Mouse (Mus musculus): ENCODE data around the gene Gm10378. TPM values are rescaled to one million over a fixed set of nuclear protein-coding genes. Genes with fewer than 3 reads are reported as not detected.
"Not testable (repeated sequence)": the region's sequence is repeated elsewhere in the genome, so short reads cannot be mapped to it uniquely, and the experiment has no call there.

Gm10378 gene
- not detected in 2 replicates for polyA plus RNA-seq (2016; fragmentation: Nextera tagmentation; extraction: Ambion mirVana)

DNA sequence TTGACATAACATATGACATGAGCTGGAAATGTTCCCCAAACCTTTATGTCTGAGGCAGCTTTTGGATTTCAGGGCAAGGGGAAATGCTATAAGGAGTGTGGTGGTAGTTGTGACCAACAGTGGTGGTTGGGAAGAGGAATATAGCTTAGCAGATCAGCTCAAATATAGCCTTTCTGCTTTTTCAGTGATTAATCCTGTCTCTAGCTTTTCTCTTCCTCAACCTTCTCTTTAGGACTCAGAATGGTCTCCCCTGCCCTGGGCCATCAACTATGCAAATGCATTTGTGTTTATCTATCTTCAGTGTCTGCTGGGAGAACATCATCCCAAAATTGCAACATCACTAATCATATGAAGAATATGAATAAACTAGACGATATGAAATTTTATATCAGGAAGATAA, at the start of gene Gm10378:
Gene Gm10378, plus strand, starts transcription at position 301 of the 400 bp plus-strand sequence.
- H3K27me3 ChIP-seq (ENCODE audit: low read depth, poor library complexity, severe bottlenecking); DNase-seq (ENCODE audit: low spot score); H3K27ac ChIP-seq (replicated peaks); H3K4me3 ChIP-seq; H3K9me3 ChIP-seq (replicated peaks); H3K4me1 ChIP-seq; H3K36me3 ChIP-seq: not testable (repeated sequence)
- no CpG with 5 or more reads among the region's 1 CpGs for WGBS

GRCm38 (mm10) chr14:42641817-42642216, 13.9 kb upstream of the Gm10378 start, which contains the start of gene Gm3633:
Gene Gm3633 (minus strand): TSS chr14:42641917.
- 100% methylated on average over 1 of the region's 2 CpGs for WGBS
- not testable (repeated sequence) for DNase-seq (ENCODE audit: low spot score); H3K27me3 ChIP-seq (ENCODE audit: low read depth, poor library complexity, severe bottlenecking); H3K4me1 ChIP-seq; H3K9me3 ChIP-seq (replicated peaks); H3K27ac ChIP-seq (replicated peaks); H3K36me3 ChIP-seq; H3K4me3 ChIP-seq

Small RNAs within 50 kb of the gene (microRNA-seq; reads per million reads assigned to microRNA genes)
- gene Gm23620 = not detected
- gene Gm25228 = not detected

Other genes with a start within 250 kb of the Gm10378 start
- gene Gm8005, start 216.3 kb upstream of the Gm10378 start, polyA plus RNA-seq (2016; fragmentation: Nextera tagmentation; extraction: Ambion mirVana) = not detected in 2 replicates
- gene Gm8011, start 192.1 kb upstream of the Gm10378 start, polyA plus RNA-seq (2016; fragmentation: Nextera tagmentation; extraction: Ambion mirVana) = not detected in 2 replicates
- not detected in 2 replicates for gene Gm8020, start 153.6 kb upstream of the Gm10378 start, polyA plus RNA-seq (2016; fragmentation: Nextera tagmentation; extraction: Ambion mirVana)
- not detected in 2 replicates for gene Gm8024, start 131.7 kb upstream of the Gm10378 start, polyA plus RNA-seq (2016; fragmentation: Nextera tagmentation; extraction: Ambion mirVana)
- not detected in 2 replicates for gene Gm17124, start 56.1 kb upstream of the Gm10378 start, polyA plus RNA-seq (2016; fragmentation: Nextera tagmentation; extraction: Ambion mirVana)
- not detected in 2 replicates for gene Gm3633, start 14.0 kb upstream of the Gm10378 start, polyA plus RNA-seq (2016; fragmentation: Nextera tagmentation; extraction: Ambion mirVana)
- not detected in 2 replicates for gene Gm3015, start 112.9 kb downstream of the Gm10378 start, polyA plus RNA-seq (2016; fragmentation: Nextera tagmentation; extraction: Ambion mirVana)
- gene Gm10377, start 142.0 kb downstream of the Gm10378 start, polyA plus RNA-seq (2016; fragmentation: Nextera tagmentation; extraction: Ambion mirVana) = not detected in 2 replicates
- gene Gm21977, start 197.5 kb downstream of the Gm10378 start, polyA plus RNA-seq (2016; fragmentation: Nextera tagmentation; extraction: Ambion mirVana) = not detected in 2 replicates

Measured in midbrain, embryonic 10.5 days (tissue).